Mouse (Mus musculus): ENCODE data around the gene Fam209. TPM values are rescaled to one million over a fixed set of nuclear protein-coding genes. Genes with fewer than 3 reads are reported as not detected.

Fam209 gene
- total RNA-seq (2023): 18.4 and 21.0 TPM in 2 replicates

DNA sequence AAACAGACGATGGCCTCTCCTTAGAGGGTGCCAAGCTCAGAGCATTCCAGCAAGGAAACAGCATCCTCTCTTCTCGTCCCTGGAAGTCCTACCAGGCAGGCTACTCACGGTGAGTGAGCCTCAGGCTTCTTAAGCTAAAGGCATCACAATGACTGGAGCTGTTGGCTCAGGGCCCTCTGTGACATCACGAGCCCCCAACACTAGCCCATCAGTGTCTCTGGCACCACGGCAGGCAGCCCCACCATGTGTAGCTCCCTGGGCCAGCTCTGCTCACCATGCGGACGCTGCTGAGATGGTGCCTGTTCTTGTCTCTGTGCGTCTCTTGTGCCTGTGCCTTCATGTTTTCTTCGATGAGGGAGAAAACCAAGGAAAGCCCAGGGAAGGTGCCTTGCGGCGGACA lies at the start of gene Fam209:
Fam209 (plus strand) TSS at position 203 of the 400 bp plus-strand sequence.

DNA sequence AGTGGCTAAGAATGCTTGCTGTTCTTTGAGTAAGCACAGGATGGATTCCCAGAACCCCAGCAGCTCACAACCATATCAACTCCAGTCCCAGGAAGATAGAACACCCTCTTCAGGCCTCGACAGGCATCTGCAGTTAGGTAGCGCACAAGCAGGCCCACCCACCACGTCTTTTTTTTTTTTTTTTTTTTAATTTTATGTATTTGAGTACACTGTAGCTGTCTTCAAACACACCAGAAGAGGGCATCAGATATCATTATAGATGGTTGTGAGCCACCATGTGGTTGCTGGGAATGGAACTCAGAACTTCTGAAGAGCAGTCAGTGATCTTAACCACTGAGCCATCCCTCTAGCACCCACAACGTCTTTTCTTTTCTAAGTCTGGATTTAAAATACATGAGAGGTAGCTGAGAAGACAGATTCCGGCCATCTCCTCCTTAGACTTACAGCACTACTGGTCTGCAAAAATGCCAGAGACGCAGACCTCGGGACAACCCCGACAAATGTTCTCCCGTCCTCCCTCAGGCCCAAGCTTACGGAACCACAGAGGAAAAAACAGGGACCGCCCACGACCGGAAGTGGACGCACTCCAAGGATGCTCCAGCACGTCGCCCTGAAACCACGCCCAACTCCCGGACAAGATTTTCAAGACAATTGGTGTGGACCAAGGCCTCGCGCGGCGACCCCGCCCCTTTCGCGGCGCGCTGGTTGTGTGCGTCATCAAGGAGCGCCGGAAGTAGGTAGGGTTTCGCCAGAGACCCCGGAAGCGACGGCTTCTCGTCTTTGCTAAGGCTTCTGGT lies 32.3 kb upstream of the Fam209 start, which contains the start of gene Rtf2:
Rtf2 (plus strand) TSS at position 714 of the 797 bp plus-strand sequence.

DNA sequence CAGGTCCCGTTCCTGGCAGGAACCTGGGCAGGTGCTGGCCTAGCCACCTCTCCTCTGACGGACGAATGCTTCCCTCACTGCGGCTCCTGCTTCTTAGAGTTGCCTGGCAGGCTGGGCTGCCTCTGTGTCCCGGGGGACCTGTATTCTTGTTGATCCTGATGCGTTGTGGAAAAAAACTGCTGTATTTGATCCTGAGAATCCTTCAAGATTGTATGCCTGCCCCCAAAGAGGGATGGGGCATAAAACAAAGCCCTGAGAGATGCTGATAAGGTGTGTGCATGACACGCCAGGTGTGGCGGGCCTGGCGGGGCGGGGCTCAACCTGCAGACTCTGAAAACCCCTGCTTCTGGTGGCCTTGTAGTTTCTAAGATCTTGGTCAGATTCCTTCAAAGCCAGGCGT lies 13.8 kb upstream of the Fam209 start, which contains the start of gene Gcnt7:
Gcnt7 (minus strand) TSS at position 101 of the 400 bp plus-strand sequence.

Other genes with a start within 250 kb of the Fam209 start
- gene Mc3r, start 224.0 kb upstream of the Fam209 start, total RNA-seq (2023): not detected in 2 replicates
- gene Fam210b, start 127.0 kb upstream of the Fam209 start, total RNA-seq (2023): 2.5 and 2.8 TPM in 2 replicates
- 41.4 and 50.5 TPM in 2 replicates for gene Aurka, start 102.0 kb upstream of the Fam209 start, total RNA-seq (2023)
- 22.7 and 30.9 TPM in 2 replicates for gene Cstf1, start 101.8 kb upstream of the Fam209 start, total RNA-seq (2023)
- 84.2 and 122 TPM in 2 replicates for gene Cass4, start 78.7 kb upstream of the Fam209 start, total RNA-seq (2023)
- 177 and 218 TPM in 2 replicates for gene Rtf2, start 32.0 kb upstream of the Fam209 start, total RNA-seq (2023)
- gene Gcnt7, start 13.9 kb upstream of the Fam209 start, total RNA-seq (2023): not detected in 2 replicates
- gene Tfap2c, start 77.1 kb downstream of the Fam209 start, total RNA-seq (2023): not detected in 2 replicates